ENCODE assay signal across 7 mouse cellular contexts in the genomic region with DNA sequence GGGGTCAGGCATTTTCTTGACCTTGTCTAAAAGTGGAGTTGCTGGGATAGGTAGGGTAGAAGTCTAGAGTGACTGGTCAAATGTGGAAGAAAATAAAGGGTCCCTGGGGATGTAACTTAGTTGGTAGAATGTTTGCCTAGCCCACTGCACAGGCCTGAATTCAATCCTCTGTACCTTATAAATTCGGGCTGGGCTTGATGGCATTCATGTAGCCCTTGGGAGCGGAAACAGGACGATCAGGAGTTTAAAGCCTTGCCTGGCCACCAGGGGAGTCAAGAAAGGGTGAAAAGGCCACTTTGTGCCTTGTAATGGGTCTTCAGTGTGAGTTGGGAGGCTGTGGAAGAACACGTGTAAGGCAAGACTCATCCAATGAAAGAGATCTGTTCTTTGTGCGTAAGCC. TPM values are rescaled to one million over a fixed set of nuclear protein-coding genes. Genes with fewer than 3 reads are reported as not detected.
DNase-seq lines count a peak whose midpoint lies in the region; ATAC-seq and TF ChIP-seq lines count a peak whose summit lies in the region.

No protein-coding gene starts in this region.

- no peak overlapping the region for H3K27ac ChIP-seq in thymus, adult 2 months (ENCODE audit: control insufficient read depth, insufficient read depth, low read length)
- H3K27ac ChIP-seq in embryonic fibroblast, embryonic 13.5 days (ENCODE audit: insufficient read depth, low read length) = peak overlapping the region; percentile 98; the same call in 1 of the 2 replicates
- no peak overlapping the region; the same call in 1 of the 2 replicates for H3K27ac ChIP-seq in limb, embryonic 14.5 days (replicated peaks; ENCODE audit: low read depth, low read length)
- peak overlapping the region; percentile 98; the same call in 1 of the 2 replicates for H3K27ac ChIP-seq in stomach, embryonic 16.5 days (ENCODE audit: low read length)

- peak overlapping the region; percentile 94 for H3K9ac ChIP-seq in limb, embryonic 14.5 days (ENCODE audit: low read depth, low read length, severe bottlenecking)
- peak overlapping the region; percentile 96 for H3K9ac ChIP-seq in stomach, embryonic 16.5 days (ENCODE audit: low read length)

- H3K36me3 ChIP-seq in thymus, adult 2 months (ENCODE audit: control insufficient read depth, insufficient read depth, low read length) = no peaks in the 10 kb centered on the region
- H3K36me3 ChIP-seq in limb, embryonic 14.5 days (ENCODE audit: control insufficient read depth, insufficient read depth, low read length) = 0 out of 2 replicates have a peak, but pooled peaks cover 3% of the 10 kb centered on the region
- no peaks in the 10 kb centered on the region for H3K36me3 ChIP-seq in stomach, embryonic 16.5 days (ENCODE audit: control insufficient read depth, insufficient read depth, low read length)

- no peaks in the 10 kb centered on the region for H3K27me3 ChIP-seq in thymus, adult 2 months (ENCODE audit: control insufficient read depth, insufficient read depth, low read length)
- H3K27me3 ChIP-seq in limb, embryonic 14.5 days (ENCODE audit: control insufficient read depth, insufficient read depth, low read length) = no peaks in the 10 kb centered on the region
- H3K27me3 ChIP-seq in stomach, embryonic 16.5 days (ENCODE audit: control insufficient read depth, insufficient read depth, low read length) = no peaks in the 10 kb centered on the region

- H3K4me2 ChIP-seq in limb, embryonic 14.5 days (replicated peaks; ENCODE audit: low read depth, low read length, severe bottlenecking) = peak overlapping the region; percentile 90
- H3K4me2 ChIP-seq in stomach, embryonic 16.5 days (ENCODE audit: low read depth, low read length) = peak overlapping the region; percentile 81

- no peak for DNase-seq in thymus, adult 2 months
- no peak for DNase-seq in thymus, adult 18-20 months
- no peak for DNase-seq in limb, embryonic 14.5 days (ENCODE audit: low spot score)
- DNase-seq in T-cell, adult 2 months (ENCODE audit: low spot score) = no peak
- DNase-seq in cerebellum, postnatal 10 days = no peak

- WGBS in thymus, adult 2 months = 18% methylated on average over 5 of the region's 5 CpGs
- WGBS in limb, embryonic 14.5 days = 9% methylated on average over 5 of the region's 5 CpGs
- 6% methylated on average over 5 of the region's 5 CpGs for WGBS in stomach, embryonic 16.5 days

- TF ChIP-seq POLR2A in thymus, adult 2 months (IDR thresholded peaks at IDR 0.05; ENCODE audit: control insufficient read depth, extremely low read depth, insufficient read depth, low read length, poor library complexity) = no peak
- no peak for TF ChIP-seq POLR2A in embryonic fibroblast, embryonic 13.5 days (IDR thresholded peaks at IDR 0.05; ENCODE audit: low read depth, low read length)
- no peak for TF ChIP-seq POLR2A in limb, embryonic 14.5 days (IDR thresholded peaks at IDR 0.05; ENCODE audit: borderline replicate concordance, extremely low read depth, insufficient read depth, insufficient read length)

- peaks cover 7% of the 10 kb centered on the region for H3K4me1 ChIP-seq in thymus, adult 2 months (replicated peaks; ENCODE audit: control insufficient read depth, insufficient read depth, low read length)
- no peaks in the 10 kb centered on the region; the same call in 1 of the 2 replicates for H3K4me1 ChIP-seq in embryonic fibroblast, embryonic 13.5 days (ENCODE audit: control insufficient read depth, insufficient read depth, low read length)
- H3K4me1 ChIP-seq in limb, embryonic 14.5 days (ENCODE audit: control insufficient read depth, insufficient read depth, low read length) = peaks cover 12% of the 10 kb centered on the region
- H3K4me1 ChIP-seq in stomach, embryonic 16.5 days (ENCODE audit: control insufficient read depth, insufficient read depth, low read length) = peaks cover 13% of the 10 kb centered on the region

- no peaks in the 10 kb centered on the region for H3K9me3 ChIP-seq in limb, embryonic 14.5 days (ENCODE audit: control insufficient read depth, low read length)
- H3K9me3 ChIP-seq in stomach, embryonic 16.5 days (replicated peaks; ENCODE audit: control insufficient read depth, low read length) = no peaks in the 10 kb centered on the region

- no peak for ATAC-seq in limb, embryonic 14.5 days (ENCODE audit: low FRiP score, low read depth)
- no peak for ATAC-seq in stomach, embryonic 16.5 days (ENCODE audit: insufficient read depth, low FRiP score)

- peak overlapping the region; percentile 89 for H3K4me3 ChIP-seq in thymus, adult 2 months (ENCODE audit: control insufficient read depth, insufficient read depth, low read length)
- peak overlapping the region; percentile 99 for H3K4me3 ChIP-seq in embryonic fibroblast, embryonic 13.5 days (ENCODE audit: insufficient read depth, low read length)
- H3K4me3 ChIP-seq in limb, embryonic 14.5 days (replicated peaks; ENCODE audit: low read length) = peak overlapping the region; percentile 86
- H3K4me3 ChIP-seq in stomach, embryonic 16.5 days (replicated peaks; ENCODE audit: low read length) = peak overlapping the region; percentile 92

- TF ChIP-seq CTCF in thymus, adult 2 months (IDR thresholded peaks at IDR 0.05; ENCODE audit: borderline replicate concordance, control insufficient read depth, extremely low read depth, insufficient read depth, low read length, poor library complexity) = no peak
- TF ChIP-seq CTCF in embryonic fibroblast, embryonic 13.5 days (IDR thresholded peaks at IDR 0.05; ENCODE audit: borderline replicate concordance, insufficient read depth, low read length) = no peak

RNA-seq across cellular contexts. Expression of a gene that starts 1.1 kb away (rescaled TPM):
- polyA plus RNA-seq in thymus, adult 2 months (2012; rRNA removed) = 52.3 and 61.2 TPM in 2 replicates
- 61.1 and 90.9 TPM in 2 replicates for polyA plus RNA-seq in embryonic fibroblast, embryonic 13.5 days (2011; ENCODE audit: insufficient read length, low read depth, missing spikeins)
- 68.4 and 98.9 TPM in 2 replicates for polyA plus RNA-seq in limb, embryonic 14.5 days (2012; rRNA removed)
- 87.8 and 98.5 TPM in 2 replicates for polyA plus RNA-seq in limb, embryonic 14.5 days (2014; fragmentation: Nextera tagmentation; extraction: Ambion mirVana)
- polyA plus RNA-seq in stomach, embryonic 16.5 days (2015; fragmentation: Nextera tagmentation; extraction: Ambion mirVana) = 67.5 and 75.1 TPM in 2 replicates

RNA-seq across cellular contexts. Expression of a gene that starts 12.6 kb away (rescaled TPM):
- polyA plus RNA-seq in thymus, adult 2 months (2012; rRNA removed) = 25.0 and 26.2 TPM in 2 replicates
- polyA plus RNA-seq in embryonic fibroblast, embryonic 13.5 days (2011; ENCODE audit: insufficient read length, low read depth, missing spikeins) = 31.1 and 32.5 TPM in 2 replicates
- 28.3 and 28.7 TPM in 2 replicates for polyA plus RNA-seq in limb, embryonic 14.5 days (2012; rRNA removed)
- polyA plus RNA-seq in limb, embryonic 14.5 days (2014; fragmentation: Nextera tagmentation; extraction: Ambion mirVana) = 11.9 and 13.3 TPM in 2 replicates
- 14.6 and 14.9 TPM in 2 replicates for polyA plus RNA-seq in stomach, embryonic 16.5 days (2015; fragmentation: Nextera tagmentation; extraction: Ambion mirVana)

RNA-seq across cellular contexts. Expression of a gene that starts 39.8 kb away (rescaled TPM):
- 136 and 170 TPM in 2 replicates for polyA plus RNA-seq in thymus, adult 2 months (2012; rRNA removed)
- 370 and 371 TPM in 2 replicates for polyA plus RNA-seq in embryonic fibroblast, embryonic 13.5 days (2011; ENCODE audit: insufficient read length, low read depth, missing spikeins)
- polyA plus RNA-seq in limb, embryonic 14.5 days (2012; rRNA removed) = 94.5 and 125 TPM in 2 replicates
- polyA plus RNA-seq in limb, embryonic 14.5 days (2014; fragmentation: Nextera tagmentation; extraction: Ambion mirVana) = 42.0 and 49.6 TPM in 2 replicates
- polyA plus RNA-seq in stomach, embryonic 16.5 days (2015; fragmentation: Nextera tagmentation; extraction: Ambion mirVana) = 64.8 and 65.7 TPM in 2 replicates

RNA-seq across cellular contexts. Expression of a gene that starts 59.7 kb away (rescaled TPM):
- 24.5 and 25.3 TPM in 2 replicates for polyA plus RNA-seq in thymus, adult 2 months (2012; rRNA removed)
- 172 and 187 TPM in 2 replicates for polyA plus RNA-seq in embryonic fibroblast, embryonic 13.5 days (2011; ENCODE audit: insufficient read length, low read depth, missing spikeins)
- 117 and 141 TPM in 2 replicates for polyA plus RNA-seq in limb, embryonic 14.5 days (2012; rRNA removed)
- 201 and 210 TPM in 2 replicates for polyA plus RNA-seq in limb, embryonic 14.5 days (2014; fragmentation: Nextera tagmentation; extraction: Ambion mirVana)
- 124 and 136 TPM in 2 replicates for polyA plus RNA-seq in stomach, embryonic 16.5 days (2015; fragmentation: Nextera tagmentation; extraction: Ambion mirVana)

Comparison
In these comparisons a context has a peak if more than half of its experiments do, and no peak if none do; other contexts are left out.
1. H3K27ac ChIP-seq: peak in embryonic fibroblast, embryonic 13.5 days (single experiment) and stomach, embryonic 16.5 days (single experiment); none in thymus, adult 2 months (single experiment) and limb, embryonic 14.5 days (single experiment).
2. Peak in every context shown above with its lines, with median percentiles within 50 percentile points of each other: H3K4me3 ChIP-seq.